ENCODE assay signal across 9 mouse cellular contexts in the genomic region with DNA sequence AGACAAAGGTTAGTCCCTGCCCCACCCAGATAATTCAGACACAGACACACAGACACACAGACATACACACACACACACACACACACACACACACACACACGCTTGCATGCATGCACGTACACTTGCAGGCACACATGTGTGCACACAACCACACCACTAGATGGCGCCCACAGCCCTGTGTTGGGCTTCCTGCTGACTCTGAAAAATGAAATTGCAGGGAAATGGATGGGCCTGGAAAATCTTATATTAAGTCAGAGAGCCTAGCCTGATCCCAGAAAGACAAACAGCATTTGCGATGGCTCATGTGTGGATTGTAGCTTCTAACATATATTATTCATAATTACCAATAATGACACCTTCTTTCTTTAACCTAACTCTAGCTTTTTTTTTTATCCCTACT. TPM values are rescaled to one million over a fixed set of nuclear protein-coding genes. Genes with fewer than 3 reads are reported as not detected.
DNase-seq lines count a peak whose midpoint lies in the region; ATAC-seq and TF ChIP-seq lines count a peak whose summit lies in the region.
"Had no signal": no experiment of that assay in that cellular context is flagged by ENCODE, and none has a peak within 500 bp of the region (broad histone marks: within the 10 kb centered on the region; RNA-seq: fewer than 3 reads in every experiment).

No protein-coding gene starts in this region.

- no peak overlapping the region for H3K4me3 ChIP-seq in heart, adult 2 months
- H3K4me3 ChIP-seq in heart, embryonic 11.5 days (ENCODE audit: low read depth, low read length): no peak overlapping the region
- no peak overlapping the region for H3K4me3 ChIP-seq in olfactory bulb, adult 2 months (ENCODE audit: insufficient read depth, low read depth, low read length)
- H3K4me3 ChIP-seq: embryonic facial prominence, embryonic 13.5 days had no signal

- H3K79me2 ChIP-seq in heart, adult 2 months (replicated peaks; ENCODE audit: control insufficient read depth, insufficient read depth, low read length): no peaks in the 10 kb centered on the region

- H3K27ac ChIP-seq in heart, adult 2 months: no peak overlapping the region
- no peak overlapping the region for H3K27ac ChIP-seq in heart, embryonic 11.5 days (ENCODE audit: low read depth, low read length)
- no peak overlapping the region for H3K27ac ChIP-seq in olfactory bulb, adult 2 months (ENCODE audit: insufficient read depth, low read depth, low read length)
- H3K27ac ChIP-seq: embryonic facial prominence, embryonic 13.5 days had no signal

- no peaks in the 10 kb centered on the region for H3K4me1 ChIP-seq in heart, adult 2 months (ENCODE audit: control insufficient read depth, insufficient read depth, low read length)
- no peaks in the 10 kb centered on the region for H3K4me1 ChIP-seq in heart, embryonic 11.5 days (ENCODE audit: control insufficient read depth, insufficient read depth, low read length)
- no peaks in the 10 kb centered on the region for H3K4me1 ChIP-seq in olfactory bulb, adult 2 months (ENCODE audit: control insufficient read depth, insufficient read depth, low read length)
- H3K4me1 ChIP-seq: embryonic facial prominence, embryonic 13.5 days had no signal

- intact Hi-C loops in heart, adult 2 months (cut with DNase I): loop anchor here (1.0 kb wide), 1 partner anchor 169 kb away; no protein-coding TSS in a partner anchor

- 40% methylated on average over 4 of the region's 4 CpGs for WGBS in heart, adult 2 months
- 46% methylated on average over 4 of the region's 4 CpGs for WGBS in heart, embryonic 11.5 days (ENCODE audit: insufficient replicate concordance)
- WGBS in olfactory bulb, adult 2 months: 36% methylated on average over 4 of the region's 4 CpGs

- peaks cover 4% of the 10 kb centered on the region; the same call in 1 of the 2 replicates for H3K9me3 ChIP-seq in heart, embryonic 11.5 days (replicated peaks; ENCODE audit: control insufficient read depth, low read length)

- no peak for ATAC-seq in heart, embryonic 11.5 days (replicated peaks; ENCODE audit: insufficient number of reproducible peaks, low FRiP score, low TSS enrichment)
- no peak for ATAC-seq in activated CD4-positive, CD25-positive, alpha-beta regulatory T cell, adult 4 months

- H3K27me3 ChIP-seq in heart, adult 2 months (ENCODE audit: control insufficient read depth, insufficient read depth, low read length): no peaks in the 10 kb centered on the region
- no peaks in the 10 kb centered on the region for H3K27me3 ChIP-seq in heart, embryonic 11.5 days (ENCODE audit: control insufficient read depth, insufficient read depth, low read length)
- H3K27me3 ChIP-seq: embryonic facial prominence, embryonic 13.5 days had no signal

- no peak overlapping the region for H3K9ac ChIP-seq in heart, adult 2 months (ENCODE audit: low read depth, low read length)
- no peak overlapping the region for H3K9ac ChIP-seq in heart, embryonic 11.5 days (ENCODE audit: low read depth, low read length)
- H3K9ac ChIP-seq: embryonic facial prominence, embryonic 13.5 days had no signal

- peak; percentile 68 for TF ChIP-seq CTCF in heart, adult 2 months (IDR thresholded peaks at IDR 0.05)
- TF ChIP-seq CTCF in olfactory bulb, adult 2 months (IDR thresholded peaks at IDR 0.05; ENCODE audit: insufficient read depth, low read depth, low read length): peak; percentile 63

- no peak for TF ChIP-seq POLR2A in heart, adult 2 months (IDR thresholded peaks at IDR 0.05; ENCODE audit: insufficient read depth, low read depth, low read length)
- TF ChIP-seq POLR2A in olfactory bulb, adult 2 months (IDR thresholded peaks at IDR 0.05; ENCODE audit: insufficient read depth, low read depth, low read length): no peak

- H3K4me2 ChIP-seq in heart, embryonic 11.5 days: no peak overlapping the region
- H3K4me2 ChIP-seq: embryonic facial prominence, embryonic 13.5 days had no signal

- no peaks in the 10 kb centered on the region for H3K36me3 ChIP-seq in heart, adult 2 months (ENCODE audit: control insufficient read depth, insufficient read depth, low read length)
- H3K36me3 ChIP-seq in heart, embryonic 11.5 days (ENCODE audit: control insufficient read depth, insufficient read depth, low read length): no peaks in the 10 kb centered on the region
- H3K36me3 ChIP-seq: embryonic facial prominence, embryonic 13.5 days had no signal

- TF ChIP-seq EP300 in heart, adult 2 months (IDR thresholded peaks at IDR 0.05; ENCODE audit: insufficient read depth, low read depth, low read length): peak; percentile 81

- DNase-seq in heart, adult 2 months: peak; percentile 26 to 36
- DNase-seq in urinary bladder, postnatal 14 days (ENCODE audit: low spot score): peak; percentile 55
- DNase-seq in urinary bladder, adult 2 months (ENCODE audit: low spot score): no peak
- peak; percentile 74 for DNase-seq in embryo, embryonic 10.5 days (ENCODE audit: low spot score)
- peak; percentile 58 to 68 for DNase-seq in layer of hippocampus, postnatal 10 days (ENCODE audit: low spot score in 2 of 2)

RNA-seq across cellular contexts. Expression of a gene that starts 38.7 kb away (rescaled TPM):
- total RNA-seq in heart, adult 2 months (2021): under 1 TPM; 0.47 to 0.55 TPM
- 0.47 and 0.53 TPM in 2 replicates for polyA plus RNA-seq in heart, adult 2 months (2012; rRNA removed)
- 3.8 and 7.1 TPM in 2 replicates for polyA plus RNA-seq in heart, embryonic 11.5 days (2014; fragmentation: Nextera tagmentation; extraction: Ambion mirVana)
- polyA plus RNA-seq in urinary bladder, adult 2 months (2012; rRNA removed): 0.95 and 1.3 TPM in 2 replicates
- total RNA-seq in layer of hippocampus, postnatal 10 days (2021): 1 to 10 TPM; 2.1 to 3.5 TPM
- not detected in 2 replicates for polyA plus RNA-seq in olfactory bulb, adult 2 months (2012; ENCODE audit: insufficient read depth, insufficient read length, low replicate concordance, missing spikeins)
- under 1 TPM in 1 of 2 experiments, not detected in 1; 0.85 TPM for polyA plus RNA-seq in activated CD4-positive, CD25-positive, alpha-beta regulatory T cell, adult 4 months (2017; shearing (Covaris generic))
